Mouse (Mus musculus) layer of hippocampus, adult 18-20 months (tissue): ENCODE data around the gene Arpc2. TPM values are rescaled to one million over a fixed set of nuclear protein-coding genes. Genes with fewer than 3 reads are reported as not detected.

ENCODE experiments used
- DNase-seq, 2 experiments: peaks; one replicate each; pipeline ENCODE4 v3.0.0; 2022; ENCODE audit warnings: low spot score in 2 of 2
- total RNA-seq, 2 experiments: library from RNA; stranded (reverse); gene quantifications; 2 replicates each; pipeline ENCODE4 v1.2.3; 2021

The Arpc2 gene
- total RNA-seq, 2 experiments from 2014 or later = 376 to 401 TPM

DNA sequence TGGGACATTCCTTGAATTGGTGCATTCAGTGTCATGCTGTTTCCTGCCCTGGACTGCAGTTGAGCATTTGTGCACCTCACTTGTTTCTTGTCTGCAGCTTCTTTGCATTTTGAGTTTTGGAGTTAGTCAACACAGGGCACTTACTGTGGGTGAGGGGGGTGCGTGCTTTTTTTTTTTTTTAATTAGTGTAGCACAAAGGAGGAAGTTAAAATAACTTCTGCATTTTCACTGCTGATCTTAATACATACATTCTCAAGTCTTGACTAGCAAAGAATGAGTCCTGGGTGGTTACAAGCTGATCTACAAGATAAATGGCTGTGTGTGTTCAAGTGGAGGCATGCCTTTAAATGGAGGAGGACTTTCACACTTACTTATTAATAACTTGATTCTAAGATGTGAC, 2.3 kb downstream of the Arpc2 start:
- DNase-seq = no peak

DNA sequence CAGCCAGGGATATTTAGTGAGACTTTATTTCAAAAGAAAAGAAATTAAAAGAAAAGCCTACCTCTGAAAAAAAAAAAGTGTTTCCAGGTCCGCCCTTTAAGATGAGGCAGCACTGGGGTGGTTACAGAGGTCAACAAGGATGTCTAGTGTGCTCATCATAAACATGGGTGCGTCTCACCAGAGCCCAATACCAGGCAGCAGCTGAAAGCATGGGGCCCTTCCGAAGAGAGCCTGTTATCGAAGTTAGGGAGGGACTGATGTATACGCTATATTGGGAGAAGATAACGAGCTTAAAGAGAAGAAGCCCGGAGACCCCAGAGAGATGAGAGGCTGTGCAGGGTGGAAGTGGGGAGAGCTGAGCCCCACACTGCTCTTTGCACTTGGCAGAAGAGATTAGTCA, 3.3 kb downstream of the Arpc2 start:
- DNase-seq = no peak

DNA sequence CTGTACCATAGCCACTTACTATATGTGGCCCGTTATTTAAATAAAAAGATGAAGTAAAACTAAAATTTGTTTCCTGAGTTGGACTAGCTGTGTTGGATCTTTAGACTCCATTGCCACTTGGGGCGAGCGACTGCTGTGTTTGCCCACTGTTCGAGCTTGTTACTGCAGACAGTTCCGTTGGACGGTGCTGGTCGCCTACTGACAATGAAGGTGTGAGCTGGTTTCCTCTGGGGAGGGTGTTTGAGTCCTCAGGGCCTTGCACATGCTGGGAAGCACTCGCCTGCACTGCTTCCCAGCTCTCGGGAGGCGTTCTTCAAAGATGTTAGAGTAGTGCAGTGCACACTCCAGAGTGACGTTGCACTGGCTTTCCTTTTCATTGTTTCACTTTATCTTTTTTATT, 3.7 kb downstream of the Arpc2 start:
- peak in 1 of 2 experiments; percentile 40 for DNase-seq

DNA sequence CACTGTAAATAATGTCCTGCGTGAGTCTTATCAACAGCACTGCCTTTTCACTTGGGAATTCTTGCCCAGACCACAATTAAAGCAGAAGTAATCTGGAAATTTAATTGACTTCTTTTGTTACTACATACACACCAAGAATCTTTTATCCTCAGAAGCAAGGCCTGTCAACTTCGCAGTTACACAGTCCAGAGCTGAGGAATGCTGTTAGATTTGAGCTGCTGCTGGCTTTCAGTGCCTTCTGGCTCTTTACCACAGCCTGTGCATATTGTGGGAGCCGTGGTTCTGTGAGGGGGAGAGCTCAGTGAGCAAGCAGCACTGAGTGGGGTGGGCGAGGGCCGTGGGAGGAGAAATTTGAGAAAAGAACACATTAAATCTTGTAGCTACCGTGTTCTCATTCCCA, 4.4 kb downstream of the Arpc2 start:
- DNase-seq = peak; percentile 86 to 93

DNA sequence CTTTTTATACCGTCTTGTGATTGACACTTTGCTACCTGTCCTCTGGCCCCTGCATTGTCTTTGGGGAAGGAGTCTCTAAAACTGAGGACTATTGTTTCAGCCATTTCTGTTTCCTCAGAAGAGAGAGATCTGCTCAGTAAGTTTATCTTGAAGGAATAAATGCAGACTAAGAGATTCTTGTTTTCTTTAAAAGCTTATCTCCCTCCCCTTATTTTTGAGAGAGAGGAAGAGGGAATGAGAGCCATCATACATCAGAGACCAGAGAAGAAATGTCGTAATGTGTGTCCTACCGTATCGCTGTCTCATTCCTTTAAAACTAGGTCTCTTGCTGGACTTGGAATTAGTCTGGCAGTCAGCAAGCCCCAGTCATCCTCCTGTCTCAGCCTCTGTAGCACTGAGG, 4.9 kb downstream of the Arpc2 start:
- DNase-seq = no peak

DNA sequence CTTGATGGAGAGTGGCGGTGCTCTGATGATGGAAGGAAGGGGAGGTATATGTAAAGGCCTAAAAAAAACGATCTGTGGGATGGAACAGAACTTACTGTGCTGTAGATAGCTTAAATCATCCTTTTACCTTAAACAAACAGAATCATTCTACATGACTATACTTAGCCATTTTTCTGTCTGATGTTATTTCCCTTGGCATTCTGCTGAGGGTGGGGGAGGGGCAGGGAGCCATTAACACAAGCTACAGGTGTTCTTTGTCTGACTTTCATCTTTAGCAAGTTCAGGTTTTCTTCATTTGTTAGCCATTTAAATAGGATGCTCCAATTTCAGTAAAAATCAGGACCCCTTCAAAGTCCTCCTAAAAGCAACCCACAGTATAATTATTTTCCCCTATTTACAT, 9.6 kb downstream of the Arpc2 start:
- no peak for DNase-seq

DNA sequence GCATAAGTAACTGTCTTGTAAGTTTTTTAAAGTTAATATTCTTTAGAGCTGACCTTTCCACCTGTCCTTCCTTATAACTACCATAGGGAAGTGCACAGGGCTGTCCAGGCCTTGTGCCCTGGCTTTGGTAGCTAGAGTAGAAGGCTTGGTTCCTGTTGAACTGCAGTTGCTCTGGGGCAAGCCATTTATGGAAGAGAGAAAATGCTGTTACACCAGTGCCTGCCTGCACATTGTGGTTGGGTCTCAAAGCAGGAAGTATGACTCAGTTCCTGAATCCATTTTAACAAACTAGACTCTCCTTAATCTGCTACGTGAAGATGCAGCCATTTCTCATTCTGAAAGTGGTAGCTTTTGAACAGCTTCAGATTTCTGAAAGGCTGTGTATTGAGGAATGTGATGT, 12.9 kb downstream of the Arpc2 start:
- DNase-seq = no peak

DNA sequence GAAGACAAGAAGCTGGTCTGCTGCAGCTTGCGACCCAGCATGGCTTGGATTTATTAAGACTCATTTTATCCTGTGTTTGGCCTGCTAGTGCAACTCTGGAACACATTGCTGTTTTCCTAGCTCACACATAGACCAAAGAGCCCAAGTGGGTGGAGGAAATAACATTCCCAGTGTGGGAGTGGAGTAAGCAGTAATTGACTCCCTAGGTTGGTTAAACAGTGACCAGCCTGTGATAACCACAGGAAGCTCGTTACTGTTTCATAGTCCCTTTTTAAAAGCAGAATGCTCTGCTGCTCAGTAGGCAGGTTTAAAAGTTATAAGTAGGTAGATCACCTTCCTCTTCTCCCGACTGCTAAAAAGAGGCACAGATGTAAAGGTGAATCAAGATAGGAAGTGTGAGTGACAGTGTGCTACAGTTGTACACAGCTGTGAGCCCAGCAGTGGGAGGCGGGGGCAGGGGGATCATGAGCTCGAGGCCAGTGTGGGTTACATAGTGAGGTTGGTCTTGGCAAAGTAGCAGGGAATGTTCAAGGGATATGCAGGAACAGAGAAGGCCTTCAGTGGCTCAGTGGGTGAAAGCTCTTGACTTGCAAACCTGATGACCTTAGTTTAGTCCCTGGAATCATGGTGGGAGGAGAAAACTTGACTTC, 13.6 kb downstream of the Arpc2 start:
- DNase-seq = no peak

DNA sequence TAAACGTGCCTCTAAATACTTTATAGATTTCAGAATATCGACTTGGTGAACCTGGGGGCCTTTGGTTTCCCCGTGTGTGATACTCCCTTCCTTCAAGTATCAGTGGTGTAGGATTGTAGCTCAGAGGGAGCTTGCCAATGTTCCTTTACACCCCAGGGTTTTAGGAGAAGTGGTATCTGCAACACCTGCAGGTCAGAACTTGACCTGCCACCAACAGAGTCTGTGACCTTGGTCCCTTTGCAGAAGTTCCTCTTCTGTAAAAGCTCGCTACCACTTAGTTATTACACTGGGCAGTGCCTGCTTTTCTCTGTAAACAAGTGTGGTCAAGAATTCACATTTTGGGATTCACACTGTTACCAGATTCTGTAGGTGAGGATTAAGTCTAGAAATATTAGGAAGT, 14.2 kb downstream of the Arpc2 start:
- DNase-seq = no peak

DNA sequence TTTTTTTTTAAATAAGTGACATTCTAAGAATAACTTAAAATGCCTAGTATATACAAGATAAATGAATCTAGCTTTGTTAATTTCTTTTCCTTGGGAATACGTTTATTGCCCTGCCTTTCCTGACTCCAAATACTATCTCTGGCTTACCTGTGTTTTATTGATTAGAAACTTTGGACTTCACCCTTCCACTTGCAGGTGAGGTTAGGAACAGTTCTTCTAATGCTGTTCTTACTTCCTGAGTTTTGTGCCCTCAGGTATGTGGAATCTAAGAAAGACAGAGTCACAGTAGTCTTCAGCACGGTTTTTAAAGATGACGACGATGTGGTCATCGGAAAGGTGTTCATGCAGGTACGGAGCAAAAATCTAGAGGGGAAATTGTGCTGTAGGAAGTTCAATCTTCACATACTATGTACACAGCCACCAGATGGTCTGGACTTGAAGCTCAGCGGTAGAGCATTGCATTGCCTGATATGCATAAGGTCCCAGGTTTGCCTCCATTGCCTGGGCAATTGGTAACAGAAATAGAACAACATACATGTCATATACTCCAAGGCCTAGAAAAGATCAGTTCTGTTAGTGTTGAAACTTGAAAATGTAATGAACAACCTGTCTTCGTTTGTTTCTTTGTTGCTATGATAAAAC, 19.9 kb downstream of the Arpc2 start:
- no peak for DNase-seq

DNA sequence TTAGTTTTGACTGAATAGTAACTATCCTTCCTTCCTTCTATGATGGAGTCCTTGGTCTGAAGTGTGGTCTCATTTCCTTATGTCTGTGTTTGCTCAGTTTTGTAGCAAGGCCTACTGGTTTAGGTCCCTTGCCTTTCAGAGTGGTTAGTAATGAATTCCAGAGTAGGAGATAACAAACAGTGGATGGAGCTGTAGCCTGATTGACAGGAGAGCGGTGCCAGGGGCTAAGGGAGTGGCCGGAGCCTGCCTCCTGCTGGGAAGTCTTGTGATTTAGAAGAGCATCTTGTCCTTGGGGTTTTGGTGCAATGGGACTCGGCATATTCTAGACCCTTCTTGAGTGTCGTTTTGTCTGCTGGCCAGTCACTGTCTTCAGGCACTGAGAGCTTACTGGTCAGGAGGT, 20.9 kb downstream of the Arpc2 start:
- DNase-seq = no peak

DNA sequence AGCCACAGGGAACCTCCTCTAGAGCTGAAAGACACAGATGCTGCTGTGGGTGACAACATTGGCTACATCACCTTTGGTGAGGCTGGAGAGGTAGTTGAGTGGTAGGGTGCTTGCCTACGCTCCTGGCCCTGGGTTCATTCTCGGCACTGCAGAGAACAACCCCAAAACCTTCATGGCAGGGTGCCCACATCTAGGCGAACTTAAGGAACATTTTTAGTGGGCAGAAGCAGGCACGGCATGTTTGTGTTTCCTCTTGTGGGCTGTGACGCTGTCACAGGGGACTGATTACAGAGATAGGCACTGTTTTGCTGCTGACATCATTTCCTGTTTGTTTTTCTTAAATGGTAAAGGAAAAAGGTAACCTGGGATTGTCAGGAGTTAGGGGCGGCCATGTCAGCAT, 26.6 kb downstream of the Arpc2 start:
- no peak for DNase-seq

DNA sequence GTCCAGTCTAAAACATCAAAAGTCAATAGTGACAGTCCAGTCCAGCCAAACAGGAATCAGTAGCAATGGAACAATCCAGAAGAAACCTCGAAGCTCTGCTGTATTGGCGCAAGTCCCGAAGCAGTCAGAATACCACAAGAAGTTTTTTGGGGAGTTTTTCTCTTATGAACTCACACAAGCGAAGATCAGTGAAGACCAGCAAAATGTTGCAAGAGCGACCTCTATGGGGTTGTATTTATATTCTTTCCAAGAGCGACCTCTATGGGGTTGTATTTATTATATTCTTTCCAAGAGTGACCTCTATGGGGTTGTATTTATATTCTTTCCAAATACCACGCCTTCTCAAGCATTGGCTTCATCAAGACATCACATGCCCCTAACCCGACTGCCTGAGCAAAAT, 32.9 kb downstream of the Arpc2 start:
- no peak for DNase-seq

DNA sequence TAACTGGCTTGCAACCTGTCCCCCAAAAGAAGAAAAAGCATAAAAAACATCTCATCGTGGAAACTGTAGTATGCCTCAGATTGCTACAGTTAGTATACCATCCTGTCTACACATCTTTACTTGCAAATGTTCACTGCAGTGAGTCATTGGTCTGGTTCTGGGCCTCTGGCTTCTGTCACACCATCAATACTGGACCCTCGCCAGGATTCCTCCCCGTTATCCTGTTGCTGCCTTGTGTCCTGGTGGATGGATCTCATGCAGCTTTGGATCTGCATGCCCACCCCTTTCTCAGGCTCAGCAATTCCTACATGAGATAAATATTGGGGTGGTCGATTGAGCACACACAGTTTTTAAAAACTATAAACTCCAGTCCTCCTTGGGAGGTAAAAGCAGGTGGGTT, 35.8 kb downstream of the Arpc2 start:
- peak in 1 of 2 experiments; percentile 50 for DNase-seq

DNA sequence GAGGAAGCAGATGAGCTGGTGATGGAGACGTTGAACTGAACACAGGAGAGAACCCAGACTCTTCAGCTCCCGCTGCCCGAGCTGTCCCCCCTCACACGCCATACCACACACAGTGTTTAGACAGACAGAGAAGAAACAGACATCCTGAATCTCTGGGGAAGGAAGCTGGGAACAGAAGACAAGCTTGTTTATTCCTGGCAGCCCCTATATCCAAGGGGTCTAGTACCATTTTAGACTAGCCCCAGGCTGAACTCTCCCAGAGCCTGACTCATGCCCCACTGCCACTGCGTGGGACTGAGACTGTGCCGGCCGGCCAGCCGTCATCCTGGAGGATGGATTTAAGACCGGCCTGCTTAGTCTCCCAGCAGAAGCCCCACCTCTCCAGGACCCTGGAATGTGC, 39.1 kb downstream of the Arpc2 start:
- DNase-seq = no peak

DNA sequence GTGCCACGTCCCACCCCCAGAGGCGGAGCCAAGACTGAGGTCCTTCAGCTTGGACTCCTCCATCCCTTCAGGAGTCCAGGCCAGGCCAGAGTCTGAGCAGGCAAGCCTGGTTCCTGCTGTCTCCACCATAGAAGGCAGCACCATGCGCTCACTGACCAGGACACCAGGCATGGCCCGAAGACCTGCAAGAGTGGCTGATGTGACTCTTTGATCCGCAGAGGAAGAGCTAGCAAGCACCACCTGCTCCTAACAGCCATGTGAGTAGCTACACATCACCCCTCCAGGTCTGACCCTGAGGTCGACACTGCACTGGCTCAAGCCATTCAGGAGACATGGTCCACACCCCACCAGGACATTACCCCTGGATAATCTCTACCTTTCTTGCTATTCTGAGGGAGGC, 41.2 kb downstream of the Arpc2 start:
- DNase-seq = no peak

DNA sequence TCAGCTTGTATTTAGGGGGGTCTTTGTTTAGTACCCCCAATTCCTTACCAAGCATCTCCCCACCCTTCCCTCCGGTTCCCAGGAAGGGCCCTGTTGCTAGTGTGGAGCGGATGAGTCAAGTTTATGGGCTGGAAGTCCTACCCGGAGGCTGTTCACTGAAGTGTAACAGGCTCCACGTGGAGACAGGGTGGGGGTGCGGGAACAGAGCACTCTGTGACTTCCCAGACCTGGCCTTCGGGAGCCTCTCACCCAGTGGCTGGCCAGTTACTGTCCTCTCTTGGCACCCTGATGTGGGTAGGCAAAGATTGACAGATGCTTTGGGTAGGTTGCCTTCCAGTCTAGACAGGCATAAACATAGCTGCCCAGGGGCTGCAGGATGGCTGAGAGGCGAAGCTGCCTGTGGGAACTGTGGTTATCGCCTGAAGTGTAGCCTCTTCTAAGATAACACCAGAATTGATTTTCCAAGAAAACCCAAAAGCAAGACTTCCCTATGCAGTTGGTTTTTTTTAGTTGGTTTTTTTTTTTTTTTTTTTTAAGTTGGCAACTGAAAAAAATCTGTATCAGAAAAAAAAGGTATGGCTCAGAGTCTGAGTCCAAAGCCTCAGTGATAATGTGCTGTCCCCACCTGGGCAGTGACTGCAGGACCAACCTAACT, 42.1 kb downstream of the Arpc2 start:
- DNase-seq = no peak

DNA sequence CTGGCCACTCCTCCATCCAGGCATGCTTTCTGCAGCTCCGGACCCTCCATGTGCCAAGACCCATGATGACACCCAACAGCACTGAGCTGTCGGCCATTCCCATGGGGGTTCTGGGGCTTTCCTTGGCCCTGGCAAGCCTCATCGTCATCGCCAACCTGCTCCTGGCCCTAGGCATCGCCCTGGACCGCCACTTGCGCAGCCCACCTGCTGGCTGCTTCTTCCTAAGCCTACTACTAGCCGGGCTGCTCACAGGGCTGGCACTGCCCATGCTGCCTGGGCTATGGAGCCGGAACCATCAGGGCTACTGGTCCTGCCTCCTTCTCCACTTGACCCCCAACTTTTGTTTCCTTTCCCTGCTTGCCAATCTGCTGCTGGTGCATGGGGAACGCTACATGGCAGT, 42.7 kb downstream of the Arpc2 start, which contains the start of gene Gpbar1:
Gene Gpbar1 (plus strand): TSS at position 13 of the 400 bp plus-strand sequence.
- DNase-seq = no peak

DNA sequence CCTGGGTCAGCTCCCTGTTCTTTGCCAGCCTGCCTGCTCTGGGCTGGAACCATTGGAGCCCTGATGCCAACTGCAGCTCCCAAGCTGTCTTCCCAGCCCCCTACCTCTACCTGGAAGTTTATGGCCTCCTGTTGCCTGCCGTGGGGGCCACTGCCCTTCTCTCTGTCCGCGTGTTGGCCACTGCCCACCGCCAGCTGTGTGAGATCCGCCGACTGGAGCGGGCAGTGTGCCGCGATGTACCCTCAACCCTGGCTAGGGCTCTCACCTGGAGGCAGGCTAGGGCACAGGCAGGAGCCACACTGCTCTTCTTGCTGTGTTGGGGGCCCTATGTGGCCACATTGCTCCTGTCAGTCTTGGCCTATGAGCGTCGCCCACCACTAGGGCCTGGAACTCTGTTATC, 43.1 kb downstream of the Arpc2 start:
- no peak for DNase-seq

DNA sequence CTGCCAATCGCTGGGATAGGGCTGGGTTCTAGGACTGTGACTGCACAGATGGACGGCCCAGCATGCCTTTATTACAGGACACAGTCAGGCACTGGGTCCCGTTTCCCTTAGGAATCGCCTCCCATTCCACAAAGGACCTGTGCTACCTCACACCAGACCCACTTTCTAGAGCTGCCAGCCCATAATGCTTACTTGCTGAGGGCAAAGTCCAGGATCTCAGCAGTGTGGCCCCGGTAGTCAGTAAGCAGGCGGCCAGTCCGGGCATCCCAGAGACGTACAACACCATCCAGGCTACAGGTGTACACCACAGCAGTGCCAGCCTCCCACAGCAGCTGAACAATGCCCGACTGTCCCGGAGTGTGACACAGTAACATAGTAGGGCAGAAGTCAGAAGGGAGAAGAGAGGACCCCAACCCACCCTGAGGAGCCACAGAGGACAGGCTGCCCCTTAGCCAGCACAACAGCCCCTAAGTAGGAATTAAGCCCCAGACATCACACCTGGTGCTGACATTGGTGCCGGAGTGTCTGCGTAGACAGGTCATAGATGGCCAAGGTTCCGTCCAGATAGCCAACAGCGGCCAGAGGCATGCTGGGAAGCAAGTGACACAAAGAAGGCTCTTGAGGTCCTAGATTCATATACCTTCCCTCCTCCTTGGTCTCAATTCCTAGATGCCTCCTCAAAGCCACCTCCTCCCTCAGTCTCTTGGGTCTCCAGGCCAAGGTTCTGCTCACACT, 44.9 kb downstream of the Arpc2 start:
- no peak for DNase-seq

DNA sequence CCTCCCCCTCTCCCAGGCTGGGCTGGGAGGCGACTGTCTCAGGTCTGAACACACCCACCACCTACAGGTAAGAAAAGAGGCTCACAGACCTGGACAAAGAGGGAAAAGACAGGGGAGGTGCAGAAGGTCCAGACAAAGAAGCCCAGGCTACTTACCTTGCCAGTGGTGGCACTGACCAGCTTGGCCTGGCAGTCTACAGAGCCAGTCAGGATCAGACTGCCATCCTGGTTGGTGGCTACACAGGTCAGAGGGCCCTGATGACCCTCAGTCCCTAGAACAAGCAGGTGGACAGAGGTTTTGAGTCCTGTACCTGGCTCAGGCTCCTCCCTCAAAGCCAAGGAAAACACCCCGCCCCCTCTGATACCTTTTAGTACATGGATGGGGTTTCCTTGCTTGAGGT, 45.5 kb downstream of the Arpc2 start:
- DNase-seq = no peak

DNA sequence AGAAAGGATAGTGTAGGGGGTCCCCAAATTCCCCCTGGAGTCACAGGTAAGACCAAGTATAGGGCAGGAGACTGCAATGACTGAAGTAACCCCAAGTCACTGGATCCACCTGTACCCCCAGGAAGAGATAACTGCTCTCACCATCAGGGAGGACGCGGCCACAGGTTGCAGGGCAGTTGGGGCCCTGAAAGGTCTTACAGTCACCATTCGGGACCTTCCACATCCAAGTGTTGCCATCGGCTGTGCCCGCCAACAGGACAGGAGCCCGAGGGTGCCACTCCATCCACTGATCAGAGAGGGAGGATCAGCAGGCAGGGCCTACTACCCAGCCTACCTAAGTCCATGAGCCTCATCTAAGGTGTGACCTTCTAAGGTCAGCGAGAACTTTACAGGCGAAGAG, 46.0 kb downstream of the Arpc2 start:
- DNase-seq = no peak
